Mouse (Mus musculus): ENCODE results near the gene Rab34.

DNA sequence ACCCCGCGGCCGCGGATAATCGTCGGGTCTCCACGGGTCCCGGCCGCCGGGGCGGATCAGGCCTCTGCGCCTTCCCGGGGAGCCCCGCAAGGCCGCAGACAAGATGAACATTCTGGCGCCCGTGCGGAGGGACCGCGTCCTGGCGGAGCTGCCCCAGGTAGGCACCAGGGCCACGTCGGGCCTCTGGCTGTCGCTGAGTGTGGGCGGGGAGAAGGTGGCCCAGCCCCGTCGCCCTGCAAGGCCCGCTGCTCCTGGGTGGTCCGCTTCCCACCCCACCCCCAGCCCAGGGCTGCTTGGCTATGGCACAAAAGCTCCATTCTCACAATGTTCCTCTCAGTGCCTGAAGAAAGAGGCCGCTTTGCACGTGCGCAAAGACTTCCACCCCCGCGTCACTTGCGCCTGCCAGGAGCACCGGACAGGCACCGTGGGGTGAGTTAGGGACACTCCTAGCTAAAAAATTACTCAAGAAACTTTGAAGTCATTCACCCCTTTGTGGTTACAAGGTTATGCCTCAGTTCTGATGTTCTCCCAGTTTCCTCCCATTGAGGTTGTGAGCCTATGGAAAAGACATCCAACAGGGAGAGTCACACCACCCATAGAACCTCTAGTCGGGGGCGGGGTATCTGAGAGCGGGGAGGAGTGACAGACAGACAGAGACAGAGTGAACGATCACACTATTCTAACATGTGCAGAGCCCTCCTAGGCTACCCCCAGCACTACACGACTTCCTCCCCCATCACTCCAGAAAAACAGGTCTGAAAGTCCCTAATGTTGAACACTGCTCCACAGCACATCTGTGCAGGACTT is 1.2 kb downstream of the Rab34 start:
- TF ChIP-seq POLR2A (IDR thresholded peaks at IDR 0.05; ENCODE audit: control insufficient read depth, extremely low read depth, insufficient read depth, low read length, poor library complexity) = no peak
- no peak for TF ChIP-seq CTCF (IDR thresholded peaks at IDR 0.05; ENCODE audit: borderline replicate concordance, control insufficient read depth, extremely low read depth, insufficient read depth, low read length, poor library complexity)
